15 mouse cellular contexts compared by ENCODE assay signal in genomic region chr9:62371745-62372555, GRCm38 (mm10). TPM values are rescaled to one million over a fixed set of nuclear protein-coding genes. Genes with fewer than 3 reads are reported as not detected.
DNase-seq lines count a peak whose midpoint lies in the region; ATAC-seq and TF ChIP-seq lines count a peak whose summit lies in the region.
"Had no signal": no experiment of that assay in that cellular context is flagged by ENCODE, and none has a peak within 500 bp of the region (broad histone marks: within the 10 kb centered on the region; RNA-seq: fewer than 3 reads in every experiment).

No protein-coding gene starts in this region.

- no peak overlapping the region for H3K4me2 ChIP-seq in kidney, embryonic 16.5 days (replicated peaks; ENCODE audit: low read depth, low read length)
- H3K4me2 ChIP-seq in lung, embryonic 16.5 days (ENCODE audit: low read depth, low read length): no peak overlapping the region
- H3K4me2 ChIP-seq: embryonic facial prominence, embryonic 13.5 days; limb, embryonic 15.5 days had no signal

- no peak for TF ChIP-seq CTCF in gastrocnemius, adult 2 months (IDR thresholded peaks at IDR 0.05)

- H3K4me3 ChIP-seq in gastrocnemius, adult 2 months: no peak overlapping the region
- H3K4me3 ChIP-seq in kidney, embryonic 16.5 days (ENCODE audit: low read length): no peak overlapping the region
- H3K4me3 ChIP-seq in ES-E14 (ENCODE audit: insufficient read depth in 1 of 2, low read depth in 1 of 2, low read length in 2 of 2, poor library complexity in 1 of 2, severe bottlenecking in 1 of 2): no peak overlapping the region
- no peak overlapping the region for H3K4me3 ChIP-seq in lung, embryonic 16.5 days (ENCODE audit: low read length)
- H3K4me3 ChIP-seq: embryonic facial prominence, embryonic 13.5 days; hindbrain, embryonic 10.5 days; limb, embryonic 15.5 days had no signal

- no peak overlapping the region for H3K9ac ChIP-seq in kidney, embryonic 16.5 days (replicated peaks; ENCODE audit: low read length)
- H3K9ac ChIP-seq in ES-E14 (ENCODE audit: insufficient read depth, low read depth, low read length, poor library complexity, severe bottlenecking): peak overlapping the region; percentile 8; the same call in 1 of the 2 replicates
- H3K9ac ChIP-seq in lung, embryonic 16.5 days (ENCODE audit: low read length): no peak overlapping the region
- H3K9ac ChIP-seq: embryonic facial prominence, embryonic 13.5 days; limb, embryonic 15.5 days had no signal

- H3K36me3 ChIP-seq in kidney, embryonic 16.5 days (ENCODE audit: insufficient read depth, low read length): peaks cover 45% of the 10 kb centered on the region
- peaks cover 40% of the 10 kb centered on the region for H3K36me3 ChIP-seq in ES-E14 (ENCODE audit: control insufficient read depth, insufficient read depth, low read length, poor library complexity, severe bottlenecking)
- H3K36me3 ChIP-seq in lung, embryonic 16.5 days (ENCODE audit: control insufficient read depth, insufficient read depth, low read length): peaks cover 18% of the 10 kb centered on the region

- no peaks in the 10 kb centered on the region for H3K27me3 ChIP-seq in kidney, embryonic 16.5 days (ENCODE audit: insufficient read depth, low read length)
- no peaks in the 10 kb centered on the region for H3K27me3 ChIP-seq in lung, embryonic 16.5 days (ENCODE audit: control insufficient read depth, insufficient read depth, low read depth, low read length)
- H3K27me3 ChIP-seq: embryonic facial prominence, embryonic 13.5 days; limb, embryonic 15.5 days had no signal

- no peak for ATAC-seq in kidney, embryonic 16.5 days (ENCODE audit: low FRiP score, low TSS enrichment)
- ATAC-seq in lung, embryonic 16.5 days (ENCODE audit: low read depth): no peak

- DNase-seq in gastrocnemius, adult 2 months: peak; percentile 57
- DNase-seq in gastrocnemius, postnatal 10 days: no peak
- no peak for DNase-seq in kidney, adult 9 months
- DNase-seq in ES-E14 (ENCODE audit: low read depth, low spot score): no peak
- DNase-seq in right cerebral cortex, adult 2 months (ENCODE audit: low spot score in 2 of 2): no peak
- DNase-seq: adrenal gland, postnatal 25 days; cerebellum, postnatal 36 days; kidney, postnatal 25 days; midbrain, embryonic 14.5 days; thymus, postnatal 4 days had no signal

- H3K4me1 ChIP-seq in kidney, embryonic 16.5 days (ENCODE audit: insufficient read depth, low read length): peaks cover 52% of the 10 kb centered on the region
- H3K4me1 ChIP-seq in ES-E14 (ENCODE audit: control insufficient read depth in 2 of 2, insufficient read depth in 2 of 2, low read length in 2 of 2, poor library complexity in 1 of 2): peaks cover 10 to 47% of the 10 kb centered on the region in 2 experiments; a peak in 3 of 4 replicates
- peaks cover 78% of the 10 kb centered on the region for H3K4me1 ChIP-seq in lung, embryonic 16.5 days (replicated peaks; ENCODE audit: control insufficient read depth, insufficient read depth, low read length)

- H3K27ac ChIP-seq in gastrocnemius, adult 2 months: peak overlapping the region; percentile 70
- 0 out of 2 replicates have a peak overlapping the region, but pooled peaks have one; percentile 22 for H3K27ac ChIP-seq in kidney, embryonic 16.5 days (ENCODE audit: low read length)
- no peak overlapping the region for H3K27ac ChIP-seq in ES-E14 (ENCODE audit: insufficient read depth, low read depth, low read length, poor library complexity, severe bottlenecking)
- H3K27ac ChIP-seq in lung, embryonic 16.5 days (ENCODE audit: low read length): peak overlapping the region; percentile 14
- H3K27ac ChIP-seq: embryonic facial prominence, embryonic 13.5 days; hindbrain, embryonic 10.5 days; limb, embryonic 15.5 days had no signal

- in situ Hi-C loops in ES-E14 (cut with MboI; ENCODE audit: low sequenced_read_pairs in 2 of 2, unreplicated experiment in 2 of 2): no loop called here

- intact Hi-C loops in gastrocnemius, adult 2 months (cut with DNase I): loop anchor here (2.0 to 10.0 kb wide), 2 partner anchors 31 to 183 kb away; partner anchors contain the start of gene Anp32a

- WGBS in kidney, embryonic 16.5 days: 71% methylated on average over 16 of the region's 16 CpGs
- WGBS in lung, embryonic 16.5 days: 52% methylated on average over 16 of the region's 16 CpGs

- H3K9me3 ChIP-seq in kidney, embryonic 16.5 days (ENCODE audit: low read length): no peaks in the 10 kb centered on the region
- H3K9me3 ChIP-seq in ES-E14 (ENCODE audit: control insufficient read depth, insufficient read depth, low read depth, low read length): no peaks in the 10 kb centered on the region
- no peaks in the 10 kb centered on the region for H3K9me3 ChIP-seq in lung, embryonic 16.5 days (ENCODE audit: control insufficient read depth, low read length)
- H3K9me3 ChIP-seq: embryonic facial prominence, embryonic 13.5 days; hindbrain, embryonic 10.5 days; limb, embryonic 15.5 days had no signal

TF ChIP-seq in ES-E14, 5 proteins besides CTCF, POLR2A, EP300 and RAD21:
- TF ChIP-seq MAFK (IDR thresholded peaks at IDR 0.05; ENCODE audit: insufficient read depth, low read depth, low read length) (no peak), ZNF384 (IDR thresholded peaks at IDR 0.05; ENCODE audit: low read depth, low read length) (no peak), HCFC1 (IDR thresholded peaks at IDR 0.05; ENCODE audit: borderline replicate concordance, insufficient read depth, low read length) (no peak), CHD2 (IDR thresholded peaks at IDR 0.05; ENCODE audit: low read depth, low read length) (no peak), ZC3H11A (IDR thresholded peaks at IDR 0.05; ENCODE audit: borderline replicate concordance, low read depth, low read length) (no peak)
TF ChIP-seq in ES-E14: peak in this region for 0.

RNA-seq across cellular contexts. Expression of gene Anp32a, which starts 30.9 kb away (rescaled TPM):
- 10 to 100 TPM; 62.8 to 88.2 TPM for total RNA-seq in gastrocnemius, adult 2 months (2021)
- total RNA-seq in gastrocnemius, postnatal 10 days (2021): 10 to 100 TPM; 85.7 to 96.6 TPM
- polyA plus RNA-seq in kidney, embryonic 16.5 days (2015; fragmentation: Nextera tagmentation; extraction: Ambion mirVana): 196 and 238 TPM in 2 replicates
- 93.5 and 96.0 TPM in 2 replicates for total RNA-seq in ES-E14 (2012; rRNA removed)
- 195 and 205 TPM in 2 replicates for polyA plus RNA-seq in lung, embryonic 16.5 days (2015; fragmentation: Nextera tagmentation; extraction: Ambion mirVana)
